Mouse (Mus musculus) stomach, postnatal 0 days (tissue): ENCODE measurements around the gene Plekha6.

Source experiments
- CTCF ChIP-seq: IDR thresholded peaks from 2 replicates; pipeline ENCODE4 v1.5.1; 2016; ENCODE audit warnings: antibody characterized with exemption, low read depth, mild to moderate bottlenecking, moderate library complexity
- EP300 ChIP-seq: optimal IDR thresholded peaks from 2 replicates; pipeline ENCODE3; 2016; ENCODE audit warnings: antibody characterized with exemption

GRCm38 (mm10) chr1:133164591-133165011, 591 bp downstream of the Plekha6 start:
- TF ChIP-seq CTCF (no peak), EP300 (no peak)
